Mouse (Mus musculus) ES-E14 (cell line): ENCODE data around the gene Dnmt3a. TPM values are rescaled to one million over a fixed set of nuclear protein-coding genes. Genes with fewer than 3 reads are reported as not detected.

Source experiments
- DNase-seq: peaks from one replicate; pipeline ENCODE4 v3.0.0-alpha.2; 2013; ENCODE audit warnings: low read depth, low spot score
- H3K27ac ChIP-seq: 2 replicates; pipeline ENCODE4 v1.5.1; 2012; ENCODE audit warnings: low read depth, mild to moderate bottlenecking, low read length, moderate library complexity, mixed read lengths; ENCODE audit not compliant: poor library complexity, insufficient read depth, severe bottlenecking
- H3K36me3 ChIP-seq: 2 replicates; pipeline ENCODE4 v1.6.1; 2012; ENCODE audit warnings: mild to moderate bottlenecking, low read length, moderate library complexity, mixed read lengths; ENCODE audit not compliant: control insufficient read depth, poor library complexity, insufficient read depth, severe bottlenecking
- H3K4me1 ChIP-seq, 2 experiments: fragments of 150-350 bp in 1 of 2; sonication (generic) in 1 of 2; 2 replicates each; pipeline ENCODE4 v1.6.1; 2012; ENCODE audit warnings: low read length in 2 of 2, mild to moderate bottlenecking in 1 of 2, mixed read lengths in 1 of 2; ENCODE audit not compliant: control insufficient read depth in 2 of 2, insufficient read depth in 2 of 2, poor library complexity in 1 of 2
- H3K4me3 ChIP-seq, 2 experiments: fragments of 150-350 bp in 1 of 2; sonication (generic) in 1 of 2; 2 replicates each; pipeline ENCODE4 v1.5.1; 2012; ENCODE audit warnings: low read length in 2 of 2, low read depth in 1 of 2, mild to moderate bottlenecking in 1 of 2, mixed read lengths in 1 of 2; ENCODE audit not compliant: insufficient read depth in 1 of 2, poor library complexity in 1 of 2, severe bottlenecking in 1 of 2
- H3K9ac ChIP-seq: 2 replicates; pipeline ENCODE4 v1.6.1; 2012; ENCODE audit warnings: low read depth, mild to moderate bottlenecking, low read length, mixed read lengths; ENCODE audit not compliant: poor library complexity, insufficient read depth, severe bottlenecking
- H3K9me3 ChIP-seq: fragments of 150-350 bp; sonication (generic); 2 replicates; pipeline ENCODE4 v1.6.1; 2012; ENCODE audit warnings: low read depth, mild to moderate bottlenecking, low read length; ENCODE audit not compliant: control insufficient read depth, insufficient read depth
- CHD2 ChIP-seq: IDR thresholded peaks from 2 replicates; pipeline ENCODE4 v1.6.1; 2014; ENCODE audit warnings: mild to moderate bottlenecking, low read depth, low read length, inconsistent platforms
- HCFC1 ChIP-seq: IDR thresholded peaks from 2 replicates; pipeline ENCODE4 v1.6.1; 2012; ENCODE audit warnings: low read length, inconsistent platforms, borderline replicate concordance; ENCODE audit not compliant: insufficient read depth
- MAFK ChIP-seq: IDR thresholded peaks from 2 replicates; pipeline ENCODE4 v1.6.1; 2014; ENCODE audit warnings: mild to moderate bottlenecking, low read depth, low read length, inconsistent platforms; ENCODE audit not compliant: insufficient read depth
- ZC3H11A ChIP-seq: IDR thresholded peaks from 2 replicates; pipeline ENCODE4 v1.6.1; 2012; ENCODE audit warnings: low read depth, mild to moderate bottlenecking, inconsistent platforms, low read length, borderline replicate concordance
- ZNF384 ChIP-seq: IDR thresholded peaks from 2 replicates; pipeline ENCODE4 v1.6.1; 2012; ENCODE audit warnings: low read depth, low read length, inconsistent platforms
- in situ Hi-C, 2 experiments: fragments of 600-800 bp; cut with MboI; formaldehyde crosslinking; loops; one replicate each; pipeline ENCODE4 v1.15.1; 2025; ENCODE audit warnings: low sequenced_read_pairs in 2 of 2, inconsistent platforms in 1 of 2; ENCODE audit not compliant: unreplicated experiment in 2 of 2
- total RNA-seq: library from RNA; depleted of rRNA; stranded (reverse); fragments of 300-350 nt; gene quantifications from 2 replicates; pipeline ENCODE4 v1.2.3, GENCODE M21; 2012

The Dnmt3a gene
- total RNA-seq, 1 experiment, result 77.0 TPM

- peak overlapping the region; percentile 55 for H3K9ac ChIP-seq
- no peak overlapping the region for H3K27ac ChIP-seq
- DNase-seq, result no peak
- TF ChIP-seq HCFC1 (no peak), CHD2 (no peak), ZC3H11A (no peak), ZNF384 (no peak), MAFK (no peak)
- H3K36me3 ChIP-seq, result no peaks in the 10 kb centered on the region; the same call in 1 of the 2 replicates
- H3K9me3 ChIP-seq, result no peaks in the 10 kb centered on the region
- in situ Hi-C loops, result no loop called here
- H3K4me1 ChIP-seq, result peaks cover 1 to 21% of the 10 kb centered on the region in 2 experiments; a peak in 3 of 4 replicates
- peak overlapping the region; percentile 21 to 28; a peak in 2 of 4 replicates for H3K4me3 ChIP-seq
Observed at GRCm38 (mm10) chr12:3833851-3834273, 28.1 kb downstream of the Dnmt3a start.

DNA sequence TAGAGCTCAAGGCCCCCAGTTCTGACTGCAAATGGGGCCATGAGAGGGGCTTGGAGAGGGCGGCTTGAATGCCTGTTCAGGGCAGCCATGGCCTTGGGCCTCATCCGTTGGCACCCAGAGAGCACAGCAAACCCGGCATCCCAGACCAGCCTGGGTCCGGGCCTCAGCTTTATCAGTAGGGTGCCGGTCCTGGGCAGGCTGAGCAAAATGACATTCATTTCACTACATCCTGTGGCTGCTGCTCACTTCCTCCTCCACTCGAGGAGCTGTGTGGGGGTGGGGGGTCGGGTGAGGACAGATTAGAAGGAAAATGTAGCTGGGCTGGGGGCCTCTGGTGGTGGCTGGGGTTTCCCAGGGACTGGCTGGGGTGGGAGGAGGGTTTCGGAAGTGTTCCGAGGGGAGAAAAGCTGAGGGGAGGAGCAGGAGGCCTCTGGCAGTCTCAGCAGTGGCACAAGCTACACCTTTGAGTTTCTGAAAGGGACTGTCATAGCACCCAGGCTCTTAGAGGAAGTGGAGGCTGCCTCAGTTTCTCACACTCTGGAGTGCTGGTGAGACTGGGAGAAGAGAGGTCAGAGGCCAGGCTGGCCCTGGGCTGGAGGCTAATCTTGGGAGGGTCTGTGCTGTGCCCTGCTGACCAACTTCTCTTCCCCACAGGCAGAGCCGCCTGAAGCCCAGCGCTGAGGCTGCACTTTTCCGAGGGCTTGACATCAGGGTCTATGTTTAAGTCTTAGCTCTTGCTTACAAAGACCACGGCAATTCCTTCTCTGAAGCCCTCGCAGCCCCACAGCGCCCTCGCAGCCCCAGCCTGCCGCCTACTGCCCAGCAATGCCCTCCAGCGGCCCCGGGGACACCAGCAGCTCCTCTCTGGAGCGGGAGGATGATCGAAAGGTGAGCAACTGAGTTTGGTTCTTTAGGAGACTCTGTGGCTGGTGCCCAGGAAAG is 28.8 kb downstream of the Dnmt3a start:
- Histone ChIP-seq H3K36me3 (no peaks in the 10 kb centered on the region; the same call in 1 of the 2 replicates), H3K9me3 (no peaks in the 10 kb centered on the region), H3K4me3 (peak overlapping the region in 1 of 2 experiments; percentile 28; a peak in 1 of 4 replicates), H3K4me1 (peaks cover 0 to 19% of the 10 kb centered on the region in 2 experiments; a peak in 2 of 4 replicates), H3K9ac (0 out of 2 replicates have a peak overlapping the region, but pooled peaks have one; percentile 22), H3K27ac (no peak overlapping the region)
- in situ Hi-C loops, result no loop called here
- TF ChIP-seq MAFK (no peak), ZNF384 (no peak), CHD2 (no peak)
- DNase-seq, result no peak

DNA sequence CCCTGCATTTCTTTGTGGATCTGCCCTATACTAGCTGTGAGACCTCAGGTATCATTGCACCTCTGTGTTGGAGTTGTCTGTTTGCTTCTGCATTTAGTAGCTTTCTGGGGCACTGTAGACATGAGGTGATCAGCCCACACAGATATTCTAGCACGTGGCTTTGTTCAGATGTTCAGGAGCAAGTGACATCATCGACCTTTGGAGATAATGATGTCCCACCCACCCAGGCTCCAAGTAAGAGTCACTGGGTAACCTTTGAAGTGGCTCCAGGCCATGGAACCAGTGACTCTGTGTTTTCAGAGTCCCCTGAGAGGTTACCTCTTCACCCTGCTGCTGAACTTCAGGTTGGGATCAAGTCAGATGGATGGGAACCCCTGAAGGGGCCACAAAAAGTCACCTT is 29.8 kb downstream of the Dnmt3a start:
- in situ Hi-C loops, result no loop called here

GRCm38 (mm10) chr12:3837081-3837832 is 31.4 kb downstream of the Dnmt3a start:
- Histone ChIP-seq H3K27ac (no peak overlapping the region), H3K9me3 (no peaks in the 10 kb centered on the region), H3K4me1 (peaks cover 0 to 18% of the 10 kb centered on the region in 2 experiments; a peak in 2 of 4 replicates), H3K9ac (no peak overlapping the region), H3K4me3 (no peak overlapping the region), H3K36me3 (no peaks in the 10 kb centered on the region; the same call in 1 of the 2 replicates)
- no peak for TF ChIP-seq ZNF384
- TF ChIP-seq CHD2, result no peak
- TF ChIP-seq MAFK, result no peak
- TF ChIP-seq HCFC1, result no peak
- no peak for TF ChIP-seq ZC3H11A
- in situ Hi-C loops, result no loop called here
- DNase-seq, result no peak

More for the DNA sequence above, 29.8 kb downstream of the Dnmt3a start:
- Histone ChIP-seq H3K9ac (no peak overlapping the region), H3K4me1 (peaks cover 0 to 18% of the 10 kb centered on the region in 2 experiments; a peak in 2 of 4 replicates), H3K27ac (no peak overlapping the region), H3K4me3 (no peak overlapping the region), H3K9me3 (no peaks in the 10 kb centered on the region), H3K36me3 (no peaks in the 10 kb centered on the region; the same call in 1 of the 2 replicates)
- TF ChIP-seq MAFK (no peak), CHD2 (no peak), HCFC1 (no peak)
- no peak for DNase-seq
